In the genomic region with DNA sequence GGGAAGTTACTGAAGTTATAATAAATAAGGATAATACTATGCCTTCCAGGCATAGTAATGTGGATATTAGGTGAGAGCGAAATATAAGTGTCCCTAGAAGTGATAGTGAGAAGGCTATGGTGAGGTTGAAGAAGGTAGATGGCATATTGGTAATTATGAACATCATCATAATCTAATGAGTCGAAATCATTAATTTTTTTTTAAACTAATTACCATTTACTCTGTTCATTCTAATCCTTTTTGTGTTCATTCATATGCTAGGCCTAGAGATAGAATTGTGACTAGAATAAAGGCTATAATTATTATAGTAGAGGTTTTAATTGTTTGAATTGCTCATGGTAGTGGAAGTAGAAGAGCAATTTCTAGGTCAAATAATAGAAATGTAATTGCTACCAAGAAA, we compare ENCODE assay signal across 13 mouse cellular contexts. TPM values are rescaled to one million over a fixed set of nuclear protein-coding genes. Genes with fewer than 3 reads are reported as not detected.
DNase-seq lines count a peak whose midpoint lies in the region; ATAC-seq and TF ChIP-seq lines count a peak whose summit lies in the region.
"Not testable (repeated sequence)": the region's sequence is repeated elsewhere in the genome, so short reads cannot be mapped to it uniquely, and the experiment has no call there.
"Had no signal": no experiment of that assay in that cellular context is flagged by ENCODE, and none has a peak within 500 bp of the region (broad histone marks: within the 10 kb centered on the region; RNA-seq: fewer than 3 reads in every experiment).

No protein-coding gene starts in this region.

- WGBS in kidney, adult 2 months = under 1% methylated on average over 2 of the region's 2 CpGs
- WGBS in liver, embryonic 13.5 days (ENCODE audit: insufficient replicate concordance) = 0% methylated on average over 1 of the region's 2 CpGs

- ATAC-seq in liver, embryonic 13.5 days (ENCODE audit: low read depth) = not testable (repeated sequence)

- not testable (repeated sequence) for H3K9me3 ChIP-seq in liver, embryonic 13.5 days (replicated peaks)

- not testable (repeated sequence) for H3K4me2 ChIP-seq in liver, embryonic 13.5 days

- not testable (repeated sequence) for H3K9ac ChIP-seq in liver, embryonic 13.5 days

- not testable (repeated sequence) for H3K36me3 ChIP-seq in kidney, adult 2 months (ENCODE audit: control insufficient read depth, insufficient read depth, low read length); liver, embryonic 13.5 days

- TF ChIP-seq CTCF in kidney, adult 2 months (conservative IDR thresholded peaks at IDR 0.05; ENCODE audit: insufficient read depth, insufficient read length, low read depth, low read length) = not testable (repeated sequence)

- not testable (repeated sequence) for H3K4me1 ChIP-seq in kidney, adult 2 months (ENCODE audit: control insufficient read depth, insufficient read depth, low read length); liver, embryonic 13.5 days (replicated peaks)

- not testable (repeated sequence) for H3K4me3 ChIP-seq in kidney, adult 2 months (ENCODE audit: insufficient read depth, low read depth, low read length); liver, embryonic 13.5 days (replicated peaks)

- not testable (repeated sequence) for H3K27me3 ChIP-seq in kidney, adult 2 months (replicated peaks; ENCODE audit: control insufficient read depth, insufficient read depth, low read length); liver, embryonic 13.5 days

- peak; percentile 3 for DNase-seq in adrenal gland, postnatal 10 days
- peak; percentile 78 for DNase-seq in cerebellum, adult 9-10 months
- peak; percentile 17 to 20 for DNase-seq in cerebellum, postnatal 36 days
- DNase-seq in kidney, adult 2 months = peak; percentile 62
- peak; percentile 49 to 56 for DNase-seq in kidney, postnatal 36 days
- peak; percentile 38 for DNase-seq in layer of hippocampus, adult 9-11 months
- DNase-seq in liver, embryonic 13.5 days = peak; percentile 71

- not testable (repeated sequence) for H3K27ac ChIP-seq in kidney, adult 2 months (ENCODE audit: insufficient read depth, low read depth, low read length); liver, embryonic 13.5 days

- TF ChIP-seq POLR2A in kidney, adult 2 months (IDR thresholded peaks at IDR 0.05; ENCODE audit: low read depth, low read length) = not testable (repeated sequence)

RNA-seq across cellular contexts. Expression of a gene that starts 25.3 kb away (rescaled TPM):
- total RNA-seq in adrenal gland, postnatal 10 days (2021) = under 1 TPM; 0.18 to 0.33 TPM
- 0.03 and 0.10 TPM in 2 replicates for polyA plus RNA-seq in kidney, adult 2 months (2012; rRNA removed)
- polyA plus RNA-seq in liver, embryonic 13.5 days (2015; fragmentation: Nextera tagmentation; extraction: Ambion mirVana) = 0.03 and 0.06 TPM in 2 replicates
- total RNA-seq: adrenal gland, postnatal 25 days; CH12.LX had no signal
- polyA plus RNA-seq: CD4-positive, CD25-positive, alpha-beta regulatory T cell, adult 4 months; erythroblast, embryonic 14.5 days; G1E; Patski had no signal

Comparison
In these comparisons a context has a peak if more than half of its experiments do, and no peak if none do; other contexts are left out.
1. DNase-seq: peak in every context shown above with its lines; median percentile 78 in cerebellum, adult 9-10 months; 71 in liver, embryonic 13.5 days; 62 in kidney, adult 2 months; 52 in kidney, postnatal 36 days; 38 in layer of hippocampus, adult 9-11 months; 18 in cerebellum, postnatal 36 days; 3 in adrenal gland, postnatal 10 days.